Mouse (Mus musculus) liver, adult 10 weeks (tissue): Measurements from ENCODE around the gene Xlr4b. TPM values are rescaled to one million over a fixed set of nuclear protein-coding genes. Genes with fewer than 3 reads are reported as not detected.

Experiments used
- polyA plus RNA-seq: library from polyadenylated mRNA; stranded (reverse); fragments of 350-450 nt; fragmentation: Illumina TruSeq; extraction: RNeasy Lipid Tissue Mini Kit (QIAGEN cat#74804); gene quantifications from one replicate; pipeline ENCODE4 v1.2.3, GENCODE M21; 2014; ENCODE audit warnings: low read depth, low replicate concordance

The Xlr4b gene
- polyA plus RNA-seq = 1.3 TPM

GRCm38 (mm10) chrX:73213819-73214564, at the start of gene Xlr4b:
Gene Xlr4b (plus strand): TSS chrX:73214333.

GRCm38 (mm10) chrX:73176889-73177288, 37.2 kb upstream of the Xlr4b start, which contains the start of gene Spin2d:
Gene Spin2d (minus strand): TSS chrX:73176989.

GRCm38 (mm10) chrX:73191934-73192333, 22.2 kb upstream of the Xlr4b start, which contains the start of gene Xlr3b:
Gene Xlr3b (plus strand): TSS chrX:73192207.

GRCm38 (mm10) chrX:73227914-73228605, 13.9 kb downstream of the Xlr4b start, which contains the start of gene F8a:
Gene F8a (plus strand): TSS chrX:73228291.

GRCm38 (mm10) chrX:73242821-73243325, 28.7 kb downstream of the Xlr4b start, which contains the start of gene Xlr4c:
Gene Xlr4c (minus strand): TSS chrX:73243130.

GRCm38 (mm10) chrX:73265270-73265669, 51.1 kb downstream of the Xlr4b start, which contains the start of gene Xlr3c:
Gene Xlr3c (minus strand): TSS chrX:73265390.

Other genes with a start within 250 kb of the Xlr4b start
- 0.66 TPM for gene Zfp185, start 227.0 kb upstream of the Xlr4b start, polyA plus RNA-seq
- gene Pnma5, start 177.2 kb upstream of the Xlr4b start, polyA plus RNA-seq = not detected
- gene Pnma3, start 149.5 kb upstream of the Xlr4b start, polyA plus RNA-seq = not detected
- 0.58 TPM for gene Xlr4a, start 131.9 kb upstream of the Xlr4b start, polyA plus RNA-seq
- gene Xlr3a, start 117.2 kb upstream of the Xlr4b start, polyA plus RNA-seq = 19.4 TPM
- gene Gm14685, start 97.3 kb upstream of the Xlr4b start, polyA plus RNA-seq = not detected
- not detected for gene Xlr5b, start 65.5 kb upstream of the Xlr4b start, polyA plus RNA-seq
- not detected for gene DXBay18, start 64.9 kb upstream of the Xlr4b start, polyA plus RNA-seq
- gene Spin2d, start 37.3 kb upstream of the Xlr4b start, polyA plus RNA-seq = not detected
- gene Xlr3b, start 22.1 kb upstream of the Xlr4b start, polyA plus RNA-seq = 1.2 TPM
- 4.0 TPM for gene F8a, start 14.0 kb downstream of the Xlr4b start, polyA plus RNA-seq
- not detected for gene Xlr4c, start 28.8 kb downstream of the Xlr4b start, polyA plus RNA-seq
- not detected for gene Xlr3c, start 51.1 kb downstream of the Xlr4b start, polyA plus RNA-seq
- gene Xlr5a, start 78.6 kb downstream of the Xlr4b start, polyA plus RNA-seq = not detected
- not detected for gene Xlr5c, start 78.6 kb downstream of the Xlr4b start, polyA plus RNA-seq
- not detected for gene Gm45015, start 122.5 kb downstream of the Xlr4b start, polyA plus RNA-seq
- 6.0 TPM for gene Zfp275, start 128.3 kb downstream of the Xlr4b start, polyA plus RNA-seq
- gene Gm18336, start 184.4 kb downstream of the Xlr4b start, polyA plus RNA-seq = not detected
- not detected for gene Zfp92, start 196.8 kb downstream of the Xlr4b start, polyA plus RNA-seq
- not detected for gene Trex2, start 221.0 kb downstream of the Xlr4b start, polyA plus RNA-seq
- 8.2 TPM for gene Haus7, start 244.7 kb downstream of the Xlr4b start, polyA plus RNA-seq